Mouse (Mus musculus): ENCODE measurements around the gene Gm20708. TPM values are rescaled to one million over a fixed set of nuclear protein-coding genes. Genes with fewer than 3 reads are reported as not detected.
"Not testable (repeated sequence)": the region's sequence is repeated elsewhere in the genome, so short reads cannot be mapped to it uniquely, and the experiment has no call there.

Gm20708 gene
- polyA plus RNA-seq, 1 experiment from 2014 or later, result 1.1 TPM

DNA sequence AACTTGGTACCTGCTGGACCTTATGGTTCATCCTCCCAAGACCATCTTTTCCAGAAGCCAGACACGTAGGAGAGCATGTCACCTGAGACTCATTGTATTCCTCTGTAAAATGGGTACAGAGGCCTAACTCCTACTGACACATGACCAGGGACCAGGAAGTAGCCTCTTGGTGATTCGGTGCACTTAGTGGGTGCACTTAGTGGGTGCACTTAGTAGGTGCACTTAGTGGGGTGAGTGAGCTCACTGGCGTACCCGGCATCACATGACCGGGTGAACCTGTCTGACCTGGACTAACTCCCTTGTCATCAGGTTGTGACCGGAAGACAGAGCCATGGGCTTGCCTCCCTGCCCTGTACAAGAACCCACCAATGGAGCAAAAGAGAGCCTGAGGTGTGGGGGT is 2.7 kb upstream of the Gm20708 start:
- H3K36me3 ChIP-seq (ENCODE audit: control insufficient read depth, insufficient read depth, low read length), result no peaks in the 10 kb centered on the region
- no peak overlapping the region for H3K9ac ChIP-seq (replicated peaks; ENCODE audit: low read depth, low read length)
- ATAC-seq (ENCODE audit: insufficient number of reproducible peaks, insufficient read depth, low FRiP score, low read depth), result no peak
- H3K4me3 ChIP-seq (ENCODE audit: low read depth, low read length), result no peak overlapping the region
- peaks cover 8% of the 10 kb centered on the region for H3K4me1 ChIP-seq (ENCODE audit: control insufficient read depth, insufficient read depth, low read length)
- H3K27ac ChIP-seq (ENCODE audit: low read length), result no peak overlapping the region
- H3K9me3 ChIP-seq (ENCODE audit: control insufficient read depth, low read depth, low read length), result no peaks in the 10 kb centered on the region
- no peaks in the 10 kb centered on the region for H3K27me3 ChIP-seq (ENCODE audit: control insufficient read depth, insufficient read depth, low read length)
- H3K4me2 ChIP-seq (replicated peaks; ENCODE audit: low read depth, low read length), result no peak overlapping the region
- WGBS, result 87% methylated on average over 6 of the region's 6 CpGs

DNA sequence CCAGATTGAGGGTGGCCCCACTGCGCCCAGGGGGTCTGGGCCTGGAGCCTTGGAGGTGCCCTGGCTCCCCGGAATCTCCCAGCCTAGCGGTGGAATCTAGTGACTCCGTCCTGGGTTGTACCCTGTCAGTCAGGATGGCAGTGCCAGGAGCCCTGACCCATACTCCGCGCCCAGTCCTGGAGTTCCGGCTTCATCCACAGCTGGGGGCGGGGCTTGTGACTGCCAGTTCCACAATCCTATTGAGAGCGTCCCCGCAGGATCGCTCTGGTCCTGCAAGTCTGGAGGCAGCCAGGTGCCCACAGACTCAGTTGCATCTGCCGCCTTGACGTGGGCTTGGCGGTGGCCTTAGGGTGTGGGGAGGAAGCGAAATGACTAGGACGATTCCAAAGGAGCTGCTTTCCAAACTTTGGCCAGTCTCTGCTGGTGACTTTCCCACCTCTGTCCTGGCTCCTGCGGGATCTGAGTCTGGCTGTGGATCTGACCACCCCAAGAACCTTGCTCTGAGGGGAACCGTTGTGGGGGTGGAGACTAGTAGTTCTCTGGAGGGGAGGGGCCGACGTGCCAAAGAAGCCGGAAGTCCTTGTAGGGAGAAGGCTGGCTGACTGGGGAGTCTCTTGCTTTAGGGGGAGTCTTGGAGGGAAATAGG is 1.1 kb downstream of the Gm20708 start:
- Histone ChIP-seq H3K4me1 (ENCODE audit: control insufficient read depth, insufficient read depth, low read length) (peaks cover 8% of the 10 kb centered on the region), H3K4me3 (ENCODE audit: low read depth, low read length) (peak overlapping the region; percentile 90), H3K27me3 (ENCODE audit: control insufficient read depth, insufficient read depth, low read length) (no peaks in the 10 kb centered on the region), H3K9ac (replicated peaks; ENCODE audit: low read depth, low read length) (peak overlapping the region; percentile 63; the same call in 1 of the 2 replicates), H3K9me3 (ENCODE audit: control insufficient read depth, low read depth, low read length) (no peaks in the 10 kb centered on the region), H3K4me2 (replicated peaks; ENCODE audit: low read depth, low read length) (peak overlapping the region; percentile 99), H3K27ac (ENCODE audit: low read length) (peak overlapping the region; percentile 80; the same call in 1 of the 2 replicates), H3K36me3 (ENCODE audit: control insufficient read depth, insufficient read depth, low read length) (peaks cover 19% of the 10 kb centered on the region)
- under 1% methylated on average over 21 of the region's 21 CpGs for WGBS
- ATAC-seq (ENCODE audit: insufficient number of reproducible peaks, insufficient read depth, low FRiP score, low read depth), result peak; percentile 81

DNA sequence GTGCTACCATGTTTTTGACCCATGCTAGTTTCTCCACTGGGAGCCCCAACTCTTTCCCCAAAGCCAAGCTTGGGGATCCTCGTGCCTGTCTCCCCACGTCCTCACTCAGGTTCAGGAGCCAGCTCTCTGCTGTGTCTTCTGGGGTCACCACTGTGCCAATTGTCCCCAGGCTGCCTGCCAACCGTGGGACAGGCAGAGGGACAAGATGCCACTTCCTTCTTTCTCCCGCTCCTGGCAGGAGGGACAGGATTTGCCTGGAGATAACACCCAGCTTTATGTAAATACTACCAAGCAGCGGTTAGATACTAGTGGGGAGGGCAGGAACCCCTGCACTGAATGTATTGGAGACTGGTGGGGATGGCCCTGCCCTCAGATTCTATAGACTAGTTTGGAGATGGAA is 4.4 kb downstream of the Gm20708 start:
- ATAC-seq (ENCODE audit: insufficient number of reproducible peaks, insufficient read depth, low FRiP score, low read depth), result no peak
- Histone ChIP-seq H3K9me3 (ENCODE audit: control insufficient read depth, low read depth, low read length) (no peaks in the 10 kb centered on the region), H3K27me3 (ENCODE audit: control insufficient read depth, insufficient read depth, low read length) (no peaks in the 10 kb centered on the region), H3K4me3 (ENCODE audit: low read depth, low read length) (no peak overlapping the region), H3K4me2 (replicated peaks; ENCODE audit: low read depth, low read length) (no peak overlapping the region), H3K9ac (replicated peaks; ENCODE audit: low read depth, low read length) (no peak overlapping the region), H3K4me1 (ENCODE audit: control insufficient read depth, insufficient read depth, low read length) (peaks cover 8% of the 10 kb centered on the region), H3K27ac (ENCODE audit: low read length) (no peak overlapping the region), H3K36me3 (ENCODE audit: control insufficient read depth, insufficient read depth, low read length) (peaks cover 39% of the 10 kb centered on the region)
- 63% methylated on average over 5 of the region's 5 CpGs for WGBS

DNA sequence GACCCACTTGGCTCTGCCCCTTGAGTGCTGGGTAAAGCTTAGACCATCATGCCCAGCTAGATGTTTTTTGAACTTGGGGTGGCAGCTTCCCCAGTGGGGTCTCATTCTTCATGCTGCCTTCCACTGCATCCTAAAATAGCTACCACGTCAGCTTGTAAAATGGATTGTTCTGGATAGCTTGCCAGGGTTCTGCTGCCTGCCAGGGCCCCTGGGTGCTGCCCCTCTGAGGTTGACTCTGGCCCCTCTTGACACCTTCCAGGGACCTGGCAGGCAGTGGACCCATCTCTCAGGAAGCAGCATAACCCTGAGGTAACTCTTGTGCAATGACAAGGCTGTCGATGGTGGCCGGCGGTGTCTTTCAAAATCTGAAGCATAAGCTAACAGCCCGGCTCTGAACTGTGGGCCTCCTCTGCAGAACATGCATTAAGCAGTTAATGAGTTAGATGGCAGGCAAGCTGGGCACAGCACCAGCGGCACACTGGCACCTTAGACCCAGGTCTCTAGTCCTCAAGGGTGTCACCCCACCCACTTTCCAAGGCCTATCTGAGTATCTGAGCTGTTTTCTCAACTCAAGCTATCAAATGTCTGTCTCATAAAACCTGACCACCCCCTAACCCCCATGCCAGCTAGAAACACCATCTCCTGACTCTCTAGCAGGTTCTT is 5.4 kb downstream of the Gm20708 start:
- Histone ChIP-seq H3K27ac (ENCODE audit: low read length) (no peak overlapping the region), H3K4me3 (ENCODE audit: low read depth, low read length) (no peak overlapping the region), H3K4me2 (replicated peaks; ENCODE audit: low read depth, low read length) (no peak overlapping the region), H3K9ac (replicated peaks; ENCODE audit: low read depth, low read length) (no peak overlapping the region), H3K27me3 (ENCODE audit: control insufficient read depth, insufficient read depth, low read length) (no peaks in the 10 kb centered on the region), H3K36me3 (ENCODE audit: control insufficient read depth, insufficient read depth, low read length) (peaks cover 49% of the 10 kb centered on the region), H3K4me1 (ENCODE audit: control insufficient read depth, insufficient read depth, low read length) (peaks cover 4% of the 10 kb centered on the region; the same call in 1 of the 2 replicates), H3K9me3 (ENCODE audit: control insufficient read depth, low read depth, low read length) (no peaks in the 10 kb centered on the region)
- no peak for ATAC-seq (ENCODE audit: insufficient number of reproducible peaks, insufficient read depth, low FRiP score, low read depth)
- 95% methylated on average over 6 of the region's 6 CpGs for WGBS

DNA sequence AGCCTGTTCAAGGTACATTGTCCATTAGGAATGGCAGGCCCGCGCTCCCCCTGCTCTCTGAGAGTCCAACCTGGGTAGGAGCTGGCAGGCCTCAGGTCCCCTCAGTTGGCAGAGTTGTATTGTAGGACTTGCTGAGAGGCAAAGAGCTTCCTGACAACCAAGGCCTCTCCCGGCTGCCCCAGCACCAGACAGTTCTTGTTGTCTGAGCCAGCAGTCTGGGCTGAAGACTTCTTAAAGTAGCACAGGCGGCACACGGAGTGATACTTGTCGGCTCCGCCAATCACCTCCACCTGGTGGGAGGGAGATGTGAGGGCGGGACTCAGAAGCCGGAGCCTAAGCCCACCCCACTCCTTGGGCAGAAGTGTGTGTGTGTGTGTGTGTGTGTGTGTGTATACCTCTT is 6.4 kb downstream of the Gm20708 start:
- H3K27ac ChIP-seq (ENCODE audit: low read length); H3K4me3 ChIP-seq (ENCODE audit: low read depth, low read length); H3K4me1 ChIP-seq (ENCODE audit: control insufficient read depth, insufficient read depth, low read length); H3K4me2 ChIP-seq (replicated peaks; ENCODE audit: low read depth, low read length); ATAC-seq (ENCODE audit: insufficient number of reproducible peaks, insufficient read depth, low FRiP score, low read depth); H3K9me3 ChIP-seq (ENCODE audit: control insufficient read depth, low read depth, low read length); H3K9ac ChIP-seq (replicated peaks; ENCODE audit: low read depth, low read length); H3K27me3 ChIP-seq (ENCODE audit: control insufficient read depth, insufficient read depth, low read length): not testable (repeated sequence)
- peaks cover 55% of the 10 kb centered on the region for H3K36me3 ChIP-seq (ENCODE audit: control insufficient read depth, insufficient read depth, low read length)
- 71% methylated on average over 9 of the region's 9 CpGs for WGBS

DNA sequence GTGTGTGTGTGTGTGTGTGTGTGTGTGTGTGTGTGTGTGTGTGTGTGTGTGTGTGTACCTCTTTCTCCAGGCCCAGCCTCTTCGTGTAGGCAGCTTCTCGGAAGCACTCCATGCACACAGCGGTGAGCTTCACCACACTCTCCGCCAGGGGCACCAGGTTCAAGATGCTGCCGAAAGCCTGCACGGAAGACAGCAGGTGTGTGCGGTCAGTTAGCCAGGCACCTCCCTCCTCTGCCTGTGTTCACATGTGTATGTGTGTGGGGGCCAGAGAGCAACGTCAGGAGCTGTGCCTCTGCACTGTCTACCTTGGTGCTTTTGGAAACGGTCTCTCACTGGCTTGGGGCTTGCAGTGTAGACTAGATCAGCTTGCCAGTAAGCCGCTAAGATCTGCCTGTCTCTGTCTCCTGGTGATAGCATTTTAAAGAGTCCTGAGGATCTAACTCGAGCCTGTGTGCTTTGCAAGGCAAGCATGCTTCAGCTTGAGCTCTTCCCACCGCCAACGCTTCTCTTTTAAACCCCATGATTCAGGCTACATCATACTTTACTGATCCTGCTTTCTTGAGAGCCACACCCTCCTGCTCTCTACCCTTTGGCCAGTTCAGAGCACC is 7.0 kb downstream of the Gm20708 start:
- no peak overlapping the region for H3K4me3 ChIP-seq (ENCODE audit: low read depth, low read length)
- no peak overlapping the region for H3K9ac ChIP-seq (replicated peaks; ENCODE audit: low read depth, low read length)
- no peaks in the 10 kb centered on the region for H3K27me3 ChIP-seq (ENCODE audit: control insufficient read depth, insufficient read depth, low read length)
- H3K4me2 ChIP-seq (replicated peaks; ENCODE audit: low read depth, low read length), result no peak overlapping the region
- no peaks in the 10 kb centered on the region for H3K9me3 ChIP-seq (ENCODE audit: control insufficient read depth, low read depth, low read length)
- 88% methylated on average over 12 of the region's 13 CpGs for WGBS
- no peaks in the 10 kb centered on the region for H3K4me1 ChIP-seq (ENCODE audit: control insufficient read depth, insufficient read depth, low read length)
- H3K27ac ChIP-seq (ENCODE audit: low read length), result no peak overlapping the region
- ATAC-seq (ENCODE audit: insufficient number of reproducible peaks, insufficient read depth, low FRiP score, low read depth), result no peak
- H3K36me3 ChIP-seq (ENCODE audit: control insufficient read depth, insufficient read depth, low read length), result peaks cover 61% of the 10 kb centered on the region

DNA sequence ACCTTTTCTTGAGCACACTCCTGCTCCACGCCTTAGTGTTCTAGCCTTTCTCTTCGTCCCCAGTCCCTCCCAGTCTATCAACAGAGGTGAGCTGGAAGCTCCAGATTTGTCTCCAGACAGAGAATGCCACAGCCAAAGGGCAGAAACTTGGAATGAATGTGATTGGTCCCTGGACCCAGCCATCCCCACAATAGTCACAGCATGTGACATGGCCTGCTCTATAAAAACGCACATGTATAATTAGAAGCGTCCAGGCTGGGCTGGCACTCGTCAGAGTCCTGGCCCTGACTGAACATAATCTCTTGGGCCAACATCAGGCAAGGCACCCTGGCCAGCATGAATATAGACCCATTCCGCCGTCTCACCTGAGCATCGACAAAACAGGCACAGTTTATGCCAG is 9.6 kb downstream of the Gm20708 start:
- Histone ChIP-seq H3K4me3 (ENCODE audit: low read depth, low read length) (no peak overlapping the region), H3K9ac (replicated peaks; ENCODE audit: low read depth, low read length) (no peak overlapping the region), H3K27me3 (ENCODE audit: control insufficient read depth, insufficient read depth, low read length) (no peaks in the 10 kb centered on the region), H3K4me2 (replicated peaks; ENCODE audit: low read depth, low read length) (no peak overlapping the region), H3K36me3 (ENCODE audit: control insufficient read depth, insufficient read depth, low read length) (peaks cover 56% of the 10 kb centered on the region), H3K9me3 (ENCODE audit: control insufficient read depth, low read depth, low read length) (no peaks in the 10 kb centered on the region), H3K27ac (ENCODE audit: low read length) (no peak overlapping the region), H3K4me1 (ENCODE audit: control insufficient read depth, insufficient read depth, low read length) (peaks cover 15% of the 10 kb centered on the region)
- no peak for ATAC-seq (ENCODE audit: insufficient number of reproducible peaks, insufficient read depth, low FRiP score, low read depth)
- WGBS, result 85% methylated on average over 8 of the region's 8 CpGs

DNA sequence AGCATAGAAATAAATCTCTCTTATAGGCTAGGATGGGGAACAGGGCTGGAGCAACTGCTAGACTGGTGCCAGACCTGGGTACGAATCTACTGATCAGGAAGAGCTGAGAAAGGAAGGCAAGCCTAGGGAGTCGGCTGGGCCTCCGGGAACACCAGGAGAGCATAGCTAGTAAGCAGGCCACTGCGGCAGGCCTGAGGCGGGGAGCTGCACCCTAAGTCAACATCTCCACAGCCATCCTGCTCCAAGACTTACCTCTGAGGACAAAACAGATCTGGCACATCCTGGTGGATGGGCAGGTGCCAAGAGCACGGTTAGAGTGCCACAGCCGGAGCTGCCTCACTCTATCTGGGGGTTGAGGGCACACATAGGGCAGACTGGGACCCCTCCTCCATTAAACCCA is 10.7 kb downstream of the Gm20708 start:
- Histone ChIP-seq H3K9ac (replicated peaks; ENCODE audit: low read depth, low read length) (no peak overlapping the region), H3K4me3 (ENCODE audit: low read depth, low read length) (no peak overlapping the region), H3K4me1 (ENCODE audit: control insufficient read depth, insufficient read depth, low read length) (peaks cover 23% of the 10 kb centered on the region), H3K27ac (ENCODE audit: low read length) (no peak overlapping the region), H3K27me3 (ENCODE audit: control insufficient read depth, insufficient read depth, low read length) (no peaks in the 10 kb centered on the region), H3K4me2 (replicated peaks; ENCODE audit: low read depth, low read length) (no peak overlapping the region), H3K36me3 (ENCODE audit: control insufficient read depth, insufficient read depth, low read length) (peaks cover 49% of the 10 kb centered on the region), H3K9me3 (ENCODE audit: control insufficient read depth, low read depth, low read length) (no peaks in the 10 kb centered on the region)
- 89% methylated on average over 7 of the region's 7 CpGs for WGBS
- no peak for ATAC-seq (ENCODE audit: insufficient number of reproducible peaks, insufficient read depth, low FRiP score, low read depth)

Data from stomach, embryonic 14.5 days (tissue).